Mouse (Mus musculus): ENCODE data around the gene Card9. TPM values are rescaled to one million over a fixed set of nuclear protein-coding genes. Genes with fewer than 3 reads are reported as not detected.

Card9 gene
- polyA plus RNA-seq, 1 experiment from 2014 or later: 1.1 TPM

DNA sequence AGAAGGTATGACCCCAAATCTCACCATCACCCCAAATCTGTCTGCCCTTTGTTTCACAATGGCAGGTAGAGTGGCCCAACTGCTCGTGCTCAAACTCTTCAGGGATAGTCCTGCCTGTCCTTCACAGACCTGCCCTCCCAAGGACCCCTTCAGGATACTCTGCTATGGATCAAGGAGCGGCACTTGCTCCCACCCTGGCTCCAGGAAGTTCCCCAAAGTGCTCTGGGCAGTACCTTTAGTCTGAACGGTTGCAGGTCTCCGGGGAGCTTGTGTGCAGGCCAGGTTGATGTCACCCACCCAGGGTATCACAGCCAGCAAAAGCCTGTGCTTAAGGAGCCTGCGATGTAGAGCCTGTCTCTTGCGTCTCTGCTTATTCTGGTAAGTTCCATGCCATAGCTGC, 7.2 kb upstream of the Card9 start:
- Histone ChIP-seq H3K36me3 (ENCODE audit: insufficient read depth, low read length) (peaks cover 72% of the 10 kb centered on the region), H3K4me1 (replicated peaks; ENCODE audit: insufficient read depth, low read length) (no peaks in the 10 kb centered on the region), H3K27ac (no peak overlapping the region), H3K4me3 (replicated peaks; ENCODE audit: low read depth, low read length) (no peak overlapping the region), H3K27me3 (ENCODE audit: insufficient read depth, low read length) (no peaks in the 10 kb centered on the region), H3K4me2 (ENCODE audit: low read length) (no peak overlapping the region), H3K9me3 (replicated peaks; ENCODE audit: low read length) (no peaks in the 10 kb centered on the region), H3K9ac (ENCODE audit: low read depth, low read length) (no peak overlapping the region)
- ATAC-seq (replicated peaks; ENCODE audit: low FRiP score, low read depth) (no peak), DNase-seq (ENCODE audit: low spot score) (no peak)
- 92% methylated on average over 6 of the region's 6 CpGs for WGBS
- no peak for TF ChIP-seq CTCF (IDR thresholded peaks at IDR 0.05; ENCODE audit: low read depth)

DNA sequence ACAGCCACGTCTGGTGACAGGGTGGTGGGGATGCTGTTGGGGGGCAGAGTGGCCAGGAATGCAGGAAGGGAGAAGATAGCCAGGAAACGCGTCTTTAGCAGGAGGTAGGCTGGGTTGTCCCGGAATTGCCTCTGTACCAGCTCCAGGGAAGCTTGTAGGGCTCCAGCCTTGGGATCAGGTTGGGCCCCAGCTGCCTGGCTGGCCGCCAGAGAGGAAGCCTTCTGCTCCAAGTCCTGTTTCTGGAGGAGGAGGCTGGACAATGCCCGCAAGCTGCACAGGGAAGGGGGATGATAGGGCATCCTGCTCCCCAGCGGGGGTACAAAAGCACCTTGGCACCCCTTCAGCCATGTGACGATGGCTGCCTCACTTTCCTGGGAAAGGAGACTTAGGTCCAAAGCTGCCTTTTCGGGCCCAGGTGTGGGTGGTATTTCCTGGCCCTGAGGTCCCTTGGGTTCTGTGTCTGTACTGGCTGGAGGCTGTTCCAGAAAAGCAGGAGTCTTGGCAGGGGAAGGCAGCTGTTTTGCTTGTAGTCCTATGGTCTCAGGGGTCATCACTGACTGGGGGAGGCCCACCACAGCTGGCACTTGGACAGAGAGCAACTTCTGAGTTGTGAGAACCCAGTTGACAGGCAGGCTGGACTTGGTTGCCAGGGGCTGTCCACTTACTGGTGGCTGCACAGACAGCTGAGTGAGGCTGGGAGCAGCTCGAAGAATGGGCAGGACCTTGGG, 4.2 kb upstream of the Card9 start:
- H3K9me3 ChIP-seq (replicated peaks; ENCODE audit: low read length): no peaks in the 10 kb centered on the region
- no peak for ATAC-seq (replicated peaks; ENCODE audit: low FRiP score, low read depth)
- H3K4me2 ChIP-seq (ENCODE audit: low read length): no peak overlapping the region
- TF ChIP-seq CTCF (IDR thresholded peaks at IDR 0.05; ENCODE audit: low read depth): no peak
- no peaks in the 10 kb centered on the region for H3K27me3 ChIP-seq (ENCODE audit: insufficient read depth, low read length)
- peaks cover 55% of the 10 kb centered on the region for H3K36me3 ChIP-seq (ENCODE audit: insufficient read depth, low read length)
- WGBS: 69% methylated on average over 10 of the region's 10 CpGs
- no peaks in the 10 kb centered on the region for H3K4me1 ChIP-seq (replicated peaks; ENCODE audit: insufficient read depth, low read length)
- H3K4me3 ChIP-seq (replicated peaks; ENCODE audit: low read depth, low read length): no peak overlapping the region
- H3K27ac ChIP-seq: no peak overlapping the region
- no peak overlapping the region for H3K9ac ChIP-seq (ENCODE audit: low read depth, low read length)
- peak; percentile 28 for DNase-seq (ENCODE audit: low spot score)

DNA sequence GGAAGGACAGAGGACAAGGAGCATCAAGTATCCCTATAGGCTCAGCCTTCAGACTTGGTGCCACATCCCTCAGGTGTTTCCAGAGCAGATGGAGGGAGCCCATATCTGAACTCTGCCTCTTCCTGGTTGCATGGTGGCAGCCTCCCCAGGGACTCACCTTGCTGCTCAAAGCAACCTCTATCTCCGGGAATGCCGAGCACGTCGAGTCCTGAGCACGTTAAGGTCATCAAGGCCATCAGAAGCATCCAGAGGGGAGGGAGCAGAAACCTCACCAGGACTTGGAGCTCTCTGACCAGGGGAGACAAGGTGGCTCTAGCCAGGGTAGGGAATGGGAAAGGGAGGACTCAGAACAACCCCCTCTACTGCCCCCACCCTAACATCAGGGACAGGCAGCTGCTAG, 2.8 kb upstream of the Card9 start:
- no peak for ATAC-seq (replicated peaks; ENCODE audit: low FRiP score, low read depth)
- Histone ChIP-seq H3K27ac (no peak overlapping the region), H3K4me2 (ENCODE audit: low read length) (no peak overlapping the region), H3K9ac (ENCODE audit: low read depth, low read length) (no peak overlapping the region), H3K4me1 (replicated peaks; ENCODE audit: insufficient read depth, low read length) (no peaks in the 10 kb centered on the region), H3K9me3 (replicated peaks; ENCODE audit: low read length) (no peaks in the 10 kb centered on the region), H3K36me3 (ENCODE audit: insufficient read depth, low read length) (peaks cover 44% of the 10 kb centered on the region), H3K27me3 (ENCODE audit: insufficient read depth, low read length) (no peaks in the 10 kb centered on the region), H3K4me3 (replicated peaks; ENCODE audit: low read depth, low read length) (no peak overlapping the region)
- 62% methylated on average over 5 of the region's 5 CpGs for WGBS
- no peak for TF ChIP-seq CTCF (IDR thresholded peaks at IDR 0.05; ENCODE audit: low read depth)
- no peak for DNase-seq (ENCODE audit: low spot score)

DNA sequence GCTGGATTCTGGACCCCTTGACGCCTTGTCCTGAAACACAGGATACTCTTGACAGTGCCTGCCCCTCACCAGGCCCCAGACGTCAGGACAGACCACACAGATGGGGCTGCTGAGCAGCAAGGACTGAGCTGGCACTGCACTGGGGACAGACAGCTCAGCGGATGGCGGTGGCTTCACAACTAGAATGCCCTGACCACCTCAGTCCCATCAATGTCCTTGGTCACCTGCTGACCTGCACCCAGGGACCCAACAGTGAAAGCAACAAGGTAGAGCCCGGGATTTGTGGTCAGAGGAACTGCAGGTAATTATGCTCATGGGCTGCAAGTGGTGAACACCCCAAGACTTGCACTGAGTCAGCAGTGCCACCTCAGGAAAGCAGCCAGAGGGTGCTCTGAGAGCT, 2.3 kb upstream of the Card9 start:
- Histone ChIP-seq H3K4me1 (replicated peaks; ENCODE audit: insufficient read depth, low read length) (no peaks in the 10 kb centered on the region), H3K27me3 (ENCODE audit: insufficient read depth, low read length) (no peaks in the 10 kb centered on the region), H3K4me3 (replicated peaks; ENCODE audit: low read depth, low read length) (no peak overlapping the region), H3K4me2 (ENCODE audit: low read length) (no peak overlapping the region), H3K27ac (no peak overlapping the region), H3K9ac (ENCODE audit: low read depth, low read length) (no peak overlapping the region), H3K9me3 (replicated peaks; ENCODE audit: low read length) (no peaks in the 10 kb centered on the region), H3K36me3 (ENCODE audit: insufficient read depth, low read length) (peaks cover 40% of the 10 kb centered on the region)
- ATAC-seq (replicated peaks; ENCODE audit: low FRiP score, low read depth) (no peak), DNase-seq (ENCODE audit: low spot score) (no peak)
- no peak for TF ChIP-seq CTCF (IDR thresholded peaks at IDR 0.05; ENCODE audit: low read depth)
- WGBS: 84% methylated on average over 5 of the region's 5 CpGs

DNA sequence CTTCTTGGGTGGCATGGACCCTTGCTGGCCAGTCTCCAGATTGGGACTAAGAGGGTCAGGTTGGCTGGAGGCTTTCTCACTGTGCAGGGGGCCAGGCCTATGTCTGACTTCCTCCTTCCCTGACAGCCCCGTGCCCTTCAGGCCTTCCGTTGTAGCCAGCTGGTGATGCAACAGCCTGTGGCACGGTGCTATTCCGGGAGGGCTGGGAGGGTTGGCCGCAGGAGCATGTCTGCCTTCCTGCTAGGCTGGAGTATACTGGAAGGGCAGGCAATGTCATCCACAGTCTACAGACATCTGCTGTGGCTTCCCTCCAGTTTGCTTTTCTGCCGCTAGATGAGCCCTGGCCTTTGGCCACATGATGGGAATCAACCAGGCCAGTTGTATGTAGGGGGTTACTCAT, 735 bp downstream of the Card9 start:
- Histone ChIP-seq H3K9me3 (replicated peaks; ENCODE audit: low read length) (no peaks in the 10 kb centered on the region), H3K4me2 (ENCODE audit: low read length) (no peak overlapping the region), H3K4me3 (replicated peaks; ENCODE audit: low read depth, low read length) (no peak overlapping the region), H3K27me3 (ENCODE audit: insufficient read depth, low read length) (no peaks in the 10 kb centered on the region), H3K4me1 (replicated peaks; ENCODE audit: insufficient read depth, low read length) (no peaks in the 10 kb centered on the region), H3K9ac (ENCODE audit: low read depth, low read length) (no peak overlapping the region), H3K36me3 (ENCODE audit: insufficient read depth, low read length) (0 out of 2 replicates have a peak, but pooled peaks cover 10% of the 10 kb centered on the region), H3K27ac (no peak overlapping the region)
- no peak for DNase-seq (ENCODE audit: low spot score)
- TF ChIP-seq CTCF (IDR thresholded peaks at IDR 0.05; ENCODE audit: low read depth): no peak
- WGBS: 75% methylated on average over 6 of the region's 6 CpGs
- ATAC-seq (replicated peaks; ENCODE audit: low FRiP score, low read depth): no peak

DNA sequence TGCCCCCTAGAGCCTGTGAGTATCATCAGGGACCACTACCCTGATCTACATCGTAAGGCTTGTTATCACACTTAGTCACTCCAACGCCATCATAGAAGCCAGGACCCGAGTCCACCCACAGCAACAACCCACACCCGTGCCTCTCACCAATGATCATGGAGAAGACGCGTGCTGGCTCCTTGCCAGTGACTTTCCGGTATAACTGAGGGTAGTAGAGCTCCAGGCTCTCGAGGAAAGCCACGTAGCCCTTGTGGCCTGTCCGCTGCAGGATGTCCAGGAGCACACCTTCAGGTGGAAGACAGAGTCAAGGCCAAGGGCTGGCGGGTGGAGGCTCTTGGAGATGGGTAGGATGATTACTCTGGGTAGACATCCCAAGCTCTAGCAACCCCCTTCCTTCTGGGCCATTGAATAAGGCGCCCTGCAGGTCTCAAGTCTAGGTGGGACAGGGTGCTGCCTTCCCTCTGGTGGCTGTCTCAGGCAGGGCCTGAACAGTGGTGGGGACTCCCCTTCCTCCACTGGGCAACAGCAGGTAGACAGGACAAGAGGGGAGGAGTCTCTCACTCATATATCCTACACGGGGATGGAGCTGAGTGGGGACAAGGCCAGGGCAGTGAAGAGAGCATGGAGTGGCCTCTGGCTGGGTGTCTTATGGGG, 1.9 kb downstream of the Card9 start:
- ATAC-seq (replicated peaks; ENCODE audit: low FRiP score, low read depth): no peak
- no peak overlapping the region for H3K4me2 ChIP-seq (ENCODE audit: low read length)

More for the DNA sequence above, 1.9 kb downstream of the Card9 start:
- Histone ChIP-seq H3K36me3 (ENCODE audit: insufficient read depth, low read length) (0 out of 2 replicates have a peak, but pooled peaks cover 9% of the 10 kb centered on the region), H3K4me3 (replicated peaks; ENCODE audit: low read depth, low read length) (no peak overlapping the region), H3K27me3 (ENCODE audit: insufficient read depth, low read length) (no peaks in the 10 kb centered on the region), H3K9me3 (replicated peaks; ENCODE audit: low read length) (no peaks in the 10 kb centered on the region), H3K4me1 (replicated peaks; ENCODE audit: insufficient read depth, low read length) (no peaks in the 10 kb centered on the region), H3K9ac (ENCODE audit: low read depth, low read length) (no peak overlapping the region), H3K27ac (no peak overlapping the region)
- WGBS: 88% methylated on average over 13 of the region's 13 CpGs
- TF ChIP-seq CTCF (IDR thresholded peaks at IDR 0.05; ENCODE audit: low read depth): no peak
- DNase-seq (ENCODE audit: low spot score): no peak
